Mouse (Mus musculus) olfactory bulb, adult 2 months (tissue): ENCODE results near the gene Gpsm3.

Source experiments
- CTCF ChIP-seq: fragments of 200-500 bp; IDR thresholded peaks from 2 replicates; pipeline ENCODE4 v1.5.1; 2012; ENCODE audit warnings: low read depth, mild to moderate bottlenecking, low read length, moderate library complexity; ENCODE audit not compliant: insufficient read depth
- POLR2A ChIP-seq: fragments of 200-500 bp; IDR thresholded peaks from 2 replicates; pipeline ENCODE4 v1.6.1; 2012; ENCODE audit warnings: mild to moderate bottlenecking, low read depth, low read length, moderate library complexity; ENCODE audit not compliant: insufficient read depth

DNA sequence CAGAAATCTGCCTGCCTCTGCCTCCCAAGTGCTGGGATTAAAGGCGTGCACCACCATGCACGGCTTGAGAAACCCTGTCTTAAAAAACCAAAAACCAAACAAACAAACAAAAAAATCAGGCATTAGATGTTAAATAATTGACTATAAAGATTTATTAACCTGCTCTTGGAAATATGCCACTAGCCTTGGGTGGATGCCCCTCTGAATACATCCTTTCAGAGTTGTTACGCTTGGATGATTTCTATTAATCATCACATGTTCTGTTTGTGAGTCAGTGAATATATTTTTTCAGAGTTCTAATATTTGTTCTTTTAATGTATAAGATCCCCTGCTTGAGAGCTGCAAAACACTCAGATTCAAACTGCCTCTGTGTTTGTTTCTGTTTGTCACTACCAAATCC is 35.4 kb downstream of the Gpsm3 start:
- TF ChIP-seq CTCF (no peak), POLR2A (no peak)
